Mouse (Mus musculus): Measurements from ENCODE around the gene Gpc2.
A peak's percentile ranks its signal among the peaks of the same experiment; 100 is the strongest.

The Gpc2 gene

DNA sequence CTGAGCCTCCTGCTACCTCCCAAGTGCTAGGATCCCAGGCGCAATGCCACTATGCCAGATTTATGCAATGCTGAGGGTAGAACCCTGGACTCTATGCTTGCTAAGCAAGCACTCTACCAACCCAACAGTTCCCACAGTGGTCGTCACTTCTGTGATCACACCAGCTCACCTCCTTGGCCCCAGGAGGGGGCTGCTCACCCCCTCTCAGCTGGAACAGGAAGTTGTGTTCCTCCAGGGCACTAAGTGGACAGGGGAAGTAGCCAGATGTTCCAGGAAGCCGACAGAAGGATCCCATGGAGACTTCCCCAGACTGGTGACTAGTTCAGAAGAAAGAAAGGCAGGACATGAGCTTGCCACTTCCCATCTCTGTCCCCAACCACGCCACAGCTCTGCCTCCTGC is 17.8 kb downstream of the Gpc2 start:
- no peak for DNase-seq (ENCODE audit: low spot score)

- no peak for DNase-seq (ENCODE audit: low spot score)
Measured at GRCm38 (mm10) chr5:138260834-138261233, 19.0 kb downstream of the Gpc2 start.

DNA sequence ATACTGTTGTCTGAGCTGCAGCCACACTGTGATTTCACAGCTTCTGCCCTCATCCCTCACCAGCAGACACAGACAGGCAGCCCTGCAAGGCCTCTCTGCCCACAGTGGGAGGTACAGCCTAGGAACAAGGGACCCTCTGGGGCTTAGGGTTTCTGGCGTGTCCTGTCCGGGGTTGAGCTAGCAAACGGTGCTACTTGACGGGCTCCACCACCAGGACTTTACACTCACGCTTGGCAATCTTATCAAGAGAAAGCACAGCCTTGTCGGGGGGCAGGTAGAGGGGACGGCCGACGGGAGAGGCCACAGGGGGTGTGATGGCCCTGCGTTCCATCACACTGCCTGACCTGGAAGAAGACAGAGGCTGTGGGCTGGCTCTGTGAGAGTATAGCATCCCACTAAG is 19.8 kb downstream of the Gpc2 start:
- no peak for DNase-seq (ENCODE audit: low spot score)

- DNase-seq (ENCODE audit: low spot score): no peak
Measured at GRCm38 (mm10) chr5:138258993-138259392, 20.8 kb downstream of the Gpc2 start.

DNA sequence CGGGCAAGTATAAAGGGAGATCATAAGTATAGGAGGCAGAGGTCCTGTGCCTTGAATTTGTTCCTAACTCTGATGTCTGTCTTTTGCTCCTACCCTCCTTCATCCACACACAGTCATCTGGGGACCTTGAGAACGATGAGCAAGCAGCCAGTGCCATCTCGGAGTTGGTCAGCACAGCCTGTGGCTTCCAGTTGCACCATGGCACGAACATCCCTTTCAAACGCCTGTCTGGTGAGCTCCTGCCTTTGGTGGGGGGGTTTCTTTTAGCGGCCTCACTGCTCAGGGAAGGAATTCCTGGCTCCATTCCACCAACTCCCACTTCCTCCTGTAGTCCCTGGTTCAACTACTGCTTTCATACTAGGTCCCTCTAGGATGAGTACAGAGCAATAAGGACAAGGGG is 21.3 kb downstream of the Gpc2 start:
- no peak for DNase-seq (ENCODE audit: low spot score)

- DNase-seq (ENCODE audit: low spot score): no peak
Measured at GRCm38 (mm10) chr5:138258078-138258477, 21.7 kb downstream of the Gpc2 start.

- no peak for DNase-seq (ENCODE audit: low spot score)
Measured at GRCm38 (mm10) chr5:138257585-138257978, 22.2 kb downstream of the Gpc2 start.

- DNase-seq (ENCODE audit: low spot score): no peak
Measured at GRCm38 (mm10) chr5:138256966-138257584, 22.7 kb downstream of the Gpc2 start.

- DNase-seq (ENCODE audit: low spot score): no peak
Measured at GRCm38 (mm10) chr5:138256094-138256467, 23.7 kb downstream of the Gpc2 start.

DNA sequence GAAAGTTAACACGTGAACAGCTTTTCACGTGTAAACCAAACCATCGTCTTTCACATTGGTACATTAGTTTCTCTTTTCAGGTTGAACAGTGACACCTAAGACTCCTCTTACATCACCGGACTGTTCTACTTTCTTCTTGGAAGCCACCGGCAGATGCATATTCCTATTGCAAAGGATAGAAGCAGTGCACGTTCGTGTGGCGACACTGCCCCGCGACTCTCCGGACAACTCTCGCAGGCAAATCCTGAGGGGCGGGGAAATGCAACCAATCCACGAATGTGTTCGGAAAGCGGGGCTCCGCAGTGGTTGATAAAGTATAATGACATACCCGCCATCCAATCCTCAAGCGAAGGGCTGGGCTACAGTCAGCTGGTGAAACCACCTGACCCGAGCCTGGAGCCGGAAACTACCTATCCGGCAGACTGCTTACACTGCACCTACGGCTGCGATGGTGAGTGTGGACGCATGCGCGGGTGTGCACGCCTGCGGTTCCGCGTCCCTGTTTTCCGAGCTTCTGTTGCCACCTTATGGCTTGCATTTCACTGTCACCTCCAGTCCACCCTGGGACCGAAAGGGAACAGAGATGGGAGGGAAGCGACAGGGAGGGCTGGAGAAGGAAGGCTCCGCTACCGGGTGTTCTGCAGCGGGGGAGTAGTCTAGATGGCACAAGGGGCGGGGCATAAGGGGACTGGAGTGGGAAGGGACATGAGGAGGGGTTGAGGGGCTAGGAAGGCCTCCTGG is 24.3 kb downstream of the Gpc2 start, which contains the start of gene Lamtor4:
TSS of gene Lamtor4 (plus strand) at position 130 of the 741 bp plus-strand sequence.
- peak; percentile 94 for DNase-seq (ENCODE audit: low spot score)

- no peak for DNase-seq (ENCODE audit: low spot score)
Measured at GRCm38 (mm10) chr5:138253061-138253460, 26.7 kb downstream of the Gpc2 start.

DNA sequence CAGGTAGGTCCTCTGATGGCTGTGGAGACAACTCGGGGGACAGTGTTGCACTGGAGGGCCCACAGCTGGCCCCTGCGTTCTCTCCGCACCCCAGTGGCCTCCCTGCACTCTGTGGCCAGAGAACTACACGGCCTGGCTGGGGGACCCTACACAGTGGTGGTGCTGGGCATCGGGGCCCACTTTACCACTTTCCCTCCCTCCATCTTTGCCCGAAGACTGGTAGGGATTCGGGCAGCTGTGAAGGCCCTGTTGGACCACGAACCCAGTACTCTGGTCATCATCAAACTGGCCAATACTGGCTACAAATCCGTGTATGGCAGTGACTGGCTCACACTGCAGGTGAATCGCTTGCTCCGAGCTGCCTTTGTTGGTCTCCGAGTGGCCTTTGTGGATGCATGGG is 28.7 kb downstream of the Gpc2 start:
- no peak for DNase-seq (ENCODE audit: low spot score)

- no peak for DNase-seq (ENCODE audit: low spot score)
Measured at GRCm38 (mm10) chr5:138241511-138241910, 38.3 kb downstream of the Gpc2 start.

DNA sequence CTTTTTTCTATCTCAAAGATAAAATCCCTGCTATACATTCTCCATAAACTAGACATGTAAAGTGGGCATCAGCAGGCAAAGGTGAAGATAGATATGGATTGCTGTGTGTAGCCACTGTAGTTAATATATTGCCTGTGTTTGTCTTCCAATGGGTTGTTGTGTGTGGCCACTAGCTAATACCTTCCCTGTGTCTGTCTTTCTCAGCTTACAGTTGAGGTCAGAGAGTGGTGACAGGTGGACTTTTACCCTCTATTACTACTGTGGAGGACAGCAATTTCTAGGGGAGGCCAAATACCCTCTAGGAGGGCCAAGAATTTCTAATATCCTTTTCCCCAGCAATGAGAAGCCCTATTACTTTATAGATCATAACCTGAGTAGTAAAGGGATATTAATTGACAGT is 45.6 kb downstream of the Gpc2 start:
- DNase-seq (ENCODE audit: low spot score): no peak

DNA sequence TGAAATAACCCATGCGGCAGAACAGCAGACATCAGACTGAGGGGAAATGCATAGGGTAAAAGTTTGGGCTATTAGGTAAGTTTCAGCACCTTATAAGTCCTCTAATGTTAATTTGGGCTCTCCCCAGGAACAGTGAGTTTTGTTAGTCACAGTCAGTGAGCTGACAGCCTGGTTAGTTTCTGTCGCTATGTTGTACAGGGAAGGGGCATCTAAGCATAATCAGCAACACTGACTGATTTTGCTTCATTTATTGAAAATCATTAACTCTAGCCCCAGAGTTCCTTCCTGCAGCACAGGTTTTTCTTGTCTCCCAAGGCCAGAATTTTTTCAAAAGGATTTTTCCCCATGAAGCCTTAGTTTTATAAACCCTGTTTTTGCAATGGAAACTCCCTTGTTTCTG is 46.0 kb downstream of the Gpc2 start:
- DNase-seq (ENCODE audit: low spot score): no peak

DNA sequence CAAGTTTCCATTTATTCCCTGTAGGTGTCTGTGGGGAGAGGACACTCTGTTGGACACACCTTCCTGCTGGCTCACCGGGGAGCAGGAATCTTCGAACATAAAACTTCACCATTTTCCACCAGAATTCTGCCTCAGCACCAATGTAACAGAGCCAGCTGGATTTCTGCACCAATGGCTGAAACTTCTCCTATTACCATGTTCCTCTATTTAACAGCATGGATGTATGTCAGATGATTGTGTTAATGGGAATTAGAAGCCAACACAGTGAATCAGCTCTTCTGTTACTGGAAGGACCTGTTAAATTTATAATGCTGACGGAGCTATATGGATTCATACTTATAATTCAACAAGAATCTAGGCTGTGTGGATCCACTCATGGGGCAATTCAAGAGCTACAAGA is 50.3 kb downstream of the Gpc2 start:
- DNase-seq (ENCODE audit: low spot score): no peak

DNA sequence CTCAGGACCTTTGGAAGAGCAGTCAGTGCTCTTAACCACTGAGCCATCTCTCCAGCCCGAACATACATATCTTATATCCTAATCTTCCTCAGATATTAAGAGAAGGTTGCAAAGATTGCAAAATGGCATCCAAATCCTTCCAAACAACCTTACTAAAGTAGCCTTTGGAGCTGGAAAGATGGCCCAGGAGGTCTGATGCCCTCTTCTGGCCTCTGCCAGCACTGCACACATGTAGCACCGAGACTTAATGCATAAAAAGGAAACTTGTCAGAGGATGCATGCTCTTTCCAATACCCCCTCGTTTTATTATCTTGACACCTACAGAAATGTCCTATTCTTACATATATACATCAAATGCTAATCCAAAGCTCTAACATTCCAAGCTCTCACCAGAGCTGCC is 51.8 kb downstream of the Gpc2 start:
- DNase-seq (ENCODE audit: low spot score): no peak

GRCm38 (mm10) chr5:138227367-138227766 is 52.4 kb downstream of the Gpc2 start:
- DNase-seq (ENCODE audit: low spot score): no peak

DNA sequence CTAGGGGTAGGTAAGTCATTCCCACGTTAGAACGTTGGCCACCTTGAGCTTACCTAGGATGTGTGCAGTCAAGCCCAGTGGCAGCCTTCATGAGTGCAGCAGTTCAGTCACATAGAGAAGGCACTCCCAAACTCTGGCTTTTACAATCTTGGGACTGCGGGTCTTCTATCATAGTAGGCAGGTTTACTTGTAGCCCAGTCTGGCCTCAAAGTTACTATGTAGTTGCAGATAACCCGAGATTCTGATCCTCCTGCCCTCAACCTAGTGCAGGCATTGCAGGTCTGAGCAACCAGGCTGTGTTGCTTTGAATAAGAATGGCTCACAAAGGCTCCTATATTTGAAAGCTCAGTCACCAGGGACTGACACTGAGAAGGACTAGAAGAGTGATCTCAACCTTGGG is 53.3 kb downstream of the Gpc2 start:
- no peak for DNase-seq (ENCODE audit: low spot score)

- no peak for DNase-seq (ENCODE audit: low spot score)
Measured at GRCm38 (mm10) chr5:138225700-138226099, 54.1 kb downstream of the Gpc2 start, which contains the start of gene Nxpe5. TSS of gene Nxpe5 (plus strand) at chr5:138225898.
